9 mouse cellular contexts compared by ENCODE assay signal in the genomic region with DNA sequence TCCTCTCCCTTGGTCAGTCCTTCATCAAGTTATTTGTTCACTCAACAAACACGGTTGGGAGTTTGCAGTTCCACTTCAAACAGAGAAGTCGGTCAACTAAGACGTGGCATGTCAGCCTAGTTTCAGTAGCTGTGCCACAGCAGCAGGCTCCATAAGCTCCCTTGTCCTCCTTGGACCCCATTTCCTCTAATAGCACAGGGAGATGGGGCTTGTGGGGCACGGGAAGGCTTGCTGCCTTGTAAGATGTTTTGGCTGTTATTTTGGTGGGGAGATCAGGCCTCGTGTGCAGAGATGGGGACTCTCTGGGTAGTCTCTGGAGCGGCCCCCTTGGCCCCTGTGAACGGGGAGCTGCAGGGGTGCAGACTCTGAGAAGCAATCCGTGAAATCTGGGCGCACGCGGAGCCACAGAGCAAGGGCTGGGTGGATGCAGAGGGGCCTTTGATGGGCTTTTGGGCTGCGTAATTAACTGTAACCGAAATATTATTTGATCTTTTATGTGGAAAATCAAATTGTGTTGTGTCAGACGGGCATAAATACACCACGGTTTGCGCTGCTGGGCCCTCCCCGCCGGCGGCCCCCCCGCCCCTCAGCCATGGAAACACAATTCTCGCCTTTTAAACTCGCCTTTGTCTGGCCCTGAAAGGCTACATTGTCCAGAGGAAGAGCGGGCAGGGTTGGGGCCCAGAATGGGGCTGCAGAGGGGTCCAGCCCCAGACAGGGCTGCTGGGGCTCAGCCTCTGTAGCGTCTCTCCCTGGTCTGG.
DNase-seq lines count a peak whose midpoint lies in the region; ATAC-seq lines count a peak whose summit lies in the region.
"Had no signal": no experiment of that assay in that cellular context is flagged by ENCODE, and none has a peak within 500 bp of the region (broad histone marks: within the 10 kb centered on the region; RNA-seq: fewer than 3 reads in every experiment).

No protein-coding gene starts in this region.

- peak overlapping the region; percentile 72 for H3K27ac ChIP-seq in heart, embryonic 13.5 days (replicated peaks)
- peak overlapping the region; percentile 48; the same call in 1 of the 2 replicates for H3K27ac ChIP-seq in hindbrain, embryonic 15.5 days (replicated peaks)
- H3K27ac ChIP-seq in neural tube, embryonic 12.5 days, result peak overlapping the region; percentile 62; the same call in 1 of the 2 replicates
- H3K27ac ChIP-seq: liver, embryonic 14.5 days had no signal

- H3K4me1 ChIP-seq in heart, embryonic 13.5 days, result peaks cover 30% of the 10 kb centered on the region
- peaks cover 19% of the 10 kb centered on the region for H3K4me1 ChIP-seq in hindbrain, embryonic 15.5 days (replicated peaks)
- peaks cover 34% of the 10 kb centered on the region for H3K4me1 ChIP-seq in neural tube, embryonic 12.5 days

- no peak for DNase-seq in heart, postnatal 10 days
- peak; percentile 87 for DNase-seq in embryo, embryonic 11 days
- DNase-seq in urinary bladder, postnatal 25 days (ENCODE audit: low spot score), result no peak
- no peak for DNase-seq in layer of hippocampus, adult 11-12 months (ENCODE audit: low spot score)
- DNase-seq in gastrocnemius, postnatal 36 days, result no peak

- H3K9ac ChIP-seq in heart, embryonic 13.5 days, result peak overlapping the region; percentile 57; the same call in 1 of the 2 replicates
- no peak overlapping the region for H3K9ac ChIP-seq in hindbrain, embryonic 15.5 days
- H3K9ac ChIP-seq in neural tube, embryonic 12.5 days, result no peak overlapping the region; the same call in 1 of the 2 replicates
- H3K9ac ChIP-seq: liver, embryonic 14.5 days had no signal

- no peaks in the 10 kb centered on the region for H3K36me3 ChIP-seq in heart, embryonic 13.5 days
- H3K36me3 ChIP-seq in hindbrain, embryonic 15.5 days, result no peaks in the 10 kb centered on the region
- no peaks in the 10 kb centered on the region for H3K36me3 ChIP-seq in neural tube, embryonic 12.5 days

- no peak overlapping the region for H3K4me3 ChIP-seq in heart, embryonic 13.5 days
- H3K4me3 ChIP-seq in hindbrain, embryonic 15.5 days, result no peak overlapping the region
- H3K4me3 ChIP-seq in neural tube, embryonic 12.5 days, result no peak overlapping the region

- 31% methylated on average over 24 of the region's 24 CpGs for WGBS in heart, embryonic 13.5 days
- 6% methylated on average over 24 of the region's 24 CpGs for WGBS in hindbrain, embryonic 15.5 days
- 9% methylated on average over 24 of the region's 24 CpGs for WGBS in neural tube, embryonic 12.5 days

- intact Hi-C loops in heart, postnatal 10 days (cut with DNase I), result no loop called here
- intact Hi-C loops in gastrocnemius, postnatal 36 days (cut with DNase I), result no loop called here

- H3K9me3 ChIP-seq in heart, embryonic 13.5 days, result no peaks in the 10 kb centered on the region
- no peaks in the 10 kb centered on the region for H3K9me3 ChIP-seq in hindbrain, embryonic 15.5 days
- H3K9me3 ChIP-seq in neural tube, embryonic 12.5 days, result no peaks in the 10 kb centered on the region

- peaks cover 34% of the 10 kb centered on the region for H3K27me3 ChIP-seq in heart, embryonic 13.5 days (replicated peaks)
- no peaks in the 10 kb centered on the region for H3K27me3 ChIP-seq in hindbrain, embryonic 15.5 days
- H3K27me3 ChIP-seq in neural tube, embryonic 12.5 days (replicated peaks), result 0 out of 2 replicates have a peak, but pooled peaks cover 3% of the 10 kb centered on the region

- no peak for ATAC-seq in heart, embryonic 13.5 days (ENCODE audit: extremely low read depth, insufficient number of reproducible peaks, low FRiP score, low TSS enrichment)
- peak; percentile 91 for ATAC-seq in hindbrain, embryonic 15.5 days (ENCODE audit: low FRiP score, low read depth)
- peak; percentile 93 for ATAC-seq in neural tube, embryonic 12.5 days (ENCODE audit: low FRiP score, low read depth)

- 0 out of 2 replicates have a peak overlapping the region, but pooled peaks have one; percentile 8 for H3K4me2 ChIP-seq in heart, embryonic 13.5 days
- peak overlapping the region; percentile 16 for H3K4me2 ChIP-seq in hindbrain, embryonic 15.5 days
- peak overlapping the region; percentile 24 for H3K4me2 ChIP-seq in neural tube, embryonic 12.5 days (replicated peaks)
